Mouse (Mus musculus) CH12.LX (cell line): ENCODE measurements around the gene Gm17482. TPM values are rescaled to one million over a fixed set of nuclear protein-coding genes. Genes with fewer than 3 reads are reported as not detected.

ENCODE experiments used
- DNase-seq: peaks from one replicate; pipeline ENCODE4 v3.0.0-alpha.2; 2013; ENCODE audit errors: extremely low read depth
- H3K27ac ChIP-seq: 2 replicates; pipeline ENCODE4 v1.5.1; 2012; ENCODE audit warnings: low read depth, mild to moderate bottlenecking, control low read depth, moderate library complexity; ENCODE audit not compliant: insufficient read depth
- H3K27me3 ChIP-seq: replicated peaks from 2 replicates; pipeline ENCODE3; 2012; ENCODE audit warnings: inconsistent platforms
- H3K36me3 ChIP-seq, 2 experiments: replicated peaks in 1 of 2; 2 replicates each; pipeline versions ENCODE3 to v1.6.1; 2012; ENCODE audit warnings: inconsistent platforms in 1 of 2, low read length in 1 of 2, mild to moderate bottlenecking in 1 of 2, mixed read lengths in 1 of 2, moderate library complexity in 1 of 2; ENCODE audit not compliant: control insufficient read depth in 1 of 2, insufficient read depth in 1 of 2
- H3K4me1 ChIP-seq, 2 experiments: 2 replicates each; pipeline ENCODE4 v1.6.1; 2012; ENCODE audit warnings: inconsistent platforms in 1 of 2, moderate library complexity in 1 of 2; ENCODE audit not compliant: insufficient read depth in 2 of 2, control insufficient read depth in 1 of 2
- H3K4me2 ChIP-seq: 2 replicates; pipeline ENCODE4 v1.6.1; 2012; ENCODE audit warnings: low read depth, mild to moderate bottlenecking, control low read depth; ENCODE audit not compliant: poor library complexity, insufficient read depth, severe bottlenecking
- H3K4me3 ChIP-seq, 3 experiments: fragments of 150-350 bp in 1 of 3; sonication (generic) in 1 of 3; replicated peaks in 1 of 3; 2 replicates each; pipeline versions ENCODE3 to v1.5.1; 2011 to 2012; ENCODE audit warnings: low read depth in 2 of 3, low read length in 2 of 3, mild to moderate bottlenecking in 2 of 3, moderate library complexity in 2 of 3, control low read depth in 1 of 3, improper control_type of control experiment in 1 of 3, inconsistent platforms in 1 of 3, mixed read lengths in 1 of 3; ENCODE audit not compliant: poor library complexity in 1 of 3
- H3K79me2 ChIP-seq: replicated peaks from 2 replicates; pipeline ENCODE4 v1.6.1; 2012; ENCODE audit warnings: mild to moderate bottlenecking, moderate library complexity; ENCODE audit not compliant: control insufficient read depth, poor library complexity, insufficient read depth, severe bottlenecking; ENCODE audit errors: extremely low read depth
- H3K9ac ChIP-seq: 2 replicates; pipeline ENCODE4 v1.6.1; 2012; ENCODE audit warnings: low read depth, mild to moderate bottlenecking, control low read depth, moderate library complexity; ENCODE audit not compliant: insufficient read depth
- H3K9me3 ChIP-seq: replicated peaks from 2 replicates; pipeline ENCODE3; 2012; ENCODE audit warnings: low read length, inconsistent platforms, mixed read lengths
- CHD2 ChIP-seq: IDR thresholded peaks from 2 replicates; pipeline ENCODE4 v1.6.1; 2011; ENCODE audit warnings: low read length, improper control_type of control experiment
- CTCF ChIP-seq, 2 experiments: IDR thresholded peaks in 1 of 2; conservative IDR thresholded peaks in 1 of 2; 2 replicates each; pipeline ENCODE4 v1.5.1; 2011 to 2012; ENCODE audit warnings: low read depth in 2 of 2, low read length in 2 of 2, improper control_type of control experiment in 1 of 2, inconsistent platforms in 1 of 2, mild to moderate bottlenecking in 1 of 2, moderate library complexity in 1 of 2
- E2F4 ChIP-seq: IDR thresholded peaks from 2 replicates; pipeline ENCODE4 v1.6.1; 2011; ENCODE audit warnings: low read depth, low read length, improper control_type of control experiment; ENCODE audit not compliant: insufficient replicate concordance
- EP300 ChIP-seq: IDR thresholded peaks from 2 replicates; pipeline ENCODE4 v1.6.1; 2011; ENCODE audit warnings: low read length, improper control_type of control experiment
- ETS1 ChIP-seq: conservative IDR thresholded peaks from 2 replicates; pipeline ENCODE4 v1.6.1; 2012; ENCODE audit warnings: low read depth, mild to moderate bottlenecking, inconsistent platforms, low read length, improper control_type of control experiment, moderate library complexity
- HCFC1 ChIP-seq: IDR thresholded peaks from 2 replicates; pipeline ENCODE4 v1.6.1; 2012; ENCODE audit warnings: low read depth, mild to moderate bottlenecking, inconsistent platforms, low read length, improper control_type of control experiment
- JUND ChIP-seq: conservative IDR thresholded peaks from 2 replicates; pipeline ENCODE4 v1.6.1; 2011; ENCODE audit warnings: low read depth, low read length, improper control_type of control experiment
- MEF2A ChIP-seq: IDR thresholded peaks from 2 replicates; pipeline ENCODE4 v1.6.1; 2014; ENCODE audit warnings: low read depth, mild to moderate bottlenecking, inconsistent platforms, low read length, improper control_type of control experiment, borderline replicate concordance
- MXI1 ChIP-seq: IDR thresholded peaks from 2 replicates; pipeline ENCODE4 v1.6.1; 2011; ENCODE audit warnings: mild to moderate bottlenecking, low read depth, low read length, improper control_type of control experiment
- MYC ChIP-seq: IDR thresholded peaks from 2 replicates; pipeline ENCODE4 v1.6.1; 2011; ENCODE audit warnings: low read depth, mild to moderate bottlenecking, improper control_type of control experiment, low read length
- PAX5 ChIP-seq: IDR thresholded peaks from 2 replicates; pipeline ENCODE4 v1.6.1; 2012; ENCODE audit warnings: low read length, inconsistent platforms, mixed read lengths
- UBTF ChIP-seq: IDR thresholded peaks from 2 replicates; pipeline ENCODE4 v1.6.1; 2012; ENCODE audit warnings: low read depth, mild to moderate bottlenecking, inconsistent platforms, low read length, improper control_type of control experiment, moderate library complexity
- USF1 ChIP-seq: IDR thresholded peaks from 2 replicates; pipeline ENCODE4 v1.6.1; 2014; ENCODE audit warnings: low read depth, mild to moderate bottlenecking, inconsistent platforms, low read length, improper control_type of control experiment
- ZC3H11A ChIP-seq: IDR thresholded peaks from 2 replicates; pipeline ENCODE4 v1.6.1; 2012; ENCODE audit warnings: low read depth, mild to moderate bottlenecking, inconsistent platforms, low read length, improper control_type of control experiment
- ZNF384 ChIP-seq: IDR thresholded peaks from 2 replicates; pipeline ENCODE4 v1.6.1; 2012; ENCODE audit warnings: low read depth, low read length, improper control_type of control experiment, inconsistent platforms
- dilution Hi-C: fragments of 300-500 bp; cut with MboI; formaldehyde crosslinking; loops from 2 replicates; pipeline ENCODE4 v1.14.3; 2020; ENCODE audit warnings: low sequenced_read_pairs; ENCODE audit not compliant: extremely low pct_unique_long_range_greater_than_20kb, extremely low pct_ligation_motif_present
- in situ Hi-C: fragments of 300-500 bp; cut with MboI; formaldehyde crosslinking; loops from 3 replicates; pipeline ENCODE4 v1.14.3; 2019; ENCODE audit warnings: low sequenced_read_pairs, low pct_ligation_motif_present, low pct_unique_long_range_greater_than_20kb, mixed read lengths
- polyA plus RNA-seq: library from polyadenylated mRNA; unstranded; fragments of >175 nt; gene quantifications from 2 replicates; pipeline ENCODE4 v1.2.1, GENCODE M21; 2012; ENCODE audit warnings: low read depth; ENCODE audit not compliant: insufficient read length
- total RNA-seq, 2 experiments: library from RNA; depleted of rRNA; stranded (reverse); fragments of 300-350 nt in 1 of 2; fragments of >200 nt in 1 of 2; gene quantifications; 2 replicates each; pipeline ENCODE4 v1.2.3; 2012 to 2014

Gene Gm17482
- total RNA-seq (2012; rRNA removed) (not detected in 2 replicates), total RNA-seq (2014; rRNA removed) (not detected in 2 replicates), polyA plus RNA-seq (not detected in 2 replicates)

DNA sequence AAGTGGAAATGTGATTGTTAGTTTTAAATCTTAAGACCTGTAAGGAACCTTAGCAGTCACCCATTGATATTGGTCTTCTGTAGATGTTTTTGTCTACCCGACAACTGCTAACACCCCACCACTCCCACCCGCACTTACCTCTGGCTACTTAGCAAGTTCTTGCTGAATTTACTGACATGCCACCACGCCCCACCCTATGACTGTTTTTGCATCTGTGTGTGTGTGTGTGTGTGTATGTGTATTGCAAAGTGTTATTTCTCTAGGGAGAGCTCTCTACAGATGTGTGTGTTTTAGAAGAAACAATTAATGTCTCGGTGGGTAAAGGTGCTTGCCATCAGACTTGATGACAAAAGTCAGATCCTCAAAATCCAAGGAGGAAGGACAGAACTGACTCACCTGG, at the start of gene Gm17482:
Gm17482 (plus strand) TSS at position 301 of the 400 bp plus-strand sequence.
- TF ChIP-seq MEF2A: no peak
- no peak for TF ChIP-seq CTCF (conservative IDR thresholded peaks at IDR 0.05 in 1 of 2, IDR thresholded peaks at IDR 0.05 in 1 of 2; ENCODE audit: low read depth in 2 of 2, low read length in 2 of 2)
- no peak for TF ChIP-seq ZC3H11A
- H3K36me3 ChIP-seq: no peaks in the 10 kb centered on the region
- no peaks in the 10 kb centered on the region for H3K9me3 ChIP-seq
- no peak within 1 kb of the TSS for H3K4me2 ChIP-seq
- H3K9ac ChIP-seq: no peak within 1 kb of the TSS
- H3K79me2 ChIP-seq: no peaks in the 10 kb centered on the region
- no peak for DNase-seq
- in situ Hi-C loops: no loop called here
- dilution Hi-C loops: no loop called here
- H3K4me1 ChIP-seq: no peaks in the 10 kb centered on the region
- no peak within 1 kb of the TSS for H3K4me3 ChIP-seq
- no peaks in the 10 kb centered on the region for H3K27me3 ChIP-seq
- H3K27ac ChIP-seq: no peak within 1 kb of the TSS

DNA sequence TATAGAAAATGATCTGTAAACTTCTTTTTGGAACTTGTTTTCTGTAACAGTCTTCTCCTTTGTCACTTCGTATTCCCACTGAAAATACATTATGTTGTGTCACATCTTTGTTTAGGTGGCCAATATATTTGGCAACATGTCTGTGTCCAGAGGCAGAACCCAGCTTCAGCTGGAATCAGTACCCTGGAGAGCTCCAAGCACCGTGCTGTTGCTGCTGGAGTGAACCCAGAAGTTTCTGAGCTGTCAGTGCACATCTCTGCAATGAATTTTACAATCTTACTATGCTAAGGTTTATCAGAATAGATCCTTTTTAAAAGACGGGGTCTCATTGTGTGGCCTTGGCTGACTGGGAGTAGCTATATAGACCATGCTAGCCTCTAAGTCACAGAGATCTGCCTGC, 48.3 kb upstream of the Gm17482 start:
- no peak overlapping the region for H3K27ac ChIP-seq
- no peaks in the 10 kb centered on the region for H3K79me2 ChIP-seq
- TF ChIP-seq EP300: no peak
- TF ChIP-seq MXI1: peak; percentile 63; the same call in 1 of the 2 replicates
- no peak overlapping the region for H3K4me2 ChIP-seq
- no peak overlapping the region for H3K4me3 ChIP-seq
- H3K27me3 ChIP-seq: no peaks in the 10 kb centered on the region
- dilution Hi-C loops (no loop called here), in situ Hi-C loops (no loop called here)
- H3K36me3 ChIP-seq: no peaks in the 10 kb centered on the region
- peak; percentile 24 for DNase-seq
- H3K4me1 ChIP-seq: peaks cover 0 to 3% of the 10 kb centered on the region in 2 experiments; a peak in 2 of 4 replicates
- no peak overlapping the region for H3K9ac ChIP-seq
- H3K9me3 ChIP-seq: no peaks in the 10 kb centered on the region

DNA sequence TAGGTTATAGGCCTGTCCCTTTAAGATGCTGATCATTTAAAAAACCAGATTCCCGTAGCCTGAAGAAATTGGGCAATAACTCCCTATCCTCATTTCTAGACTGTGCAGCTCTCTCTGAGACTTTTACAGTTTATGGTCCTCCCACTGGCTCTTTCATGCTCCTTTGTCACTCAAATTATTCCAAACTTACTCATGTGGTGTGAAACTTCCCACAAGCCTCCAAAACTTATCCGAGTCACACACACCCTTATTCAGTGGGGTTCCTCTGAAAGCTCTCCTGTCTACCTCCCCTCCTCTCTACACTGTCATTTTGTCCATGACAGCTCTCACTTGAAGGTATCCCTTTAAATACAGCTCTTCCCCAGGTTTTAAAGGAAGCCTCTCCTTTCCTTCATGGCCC, 46.0 kb upstream of the Gm17482 start:
- H3K4me3 ChIP-seq: no peak overlapping the region
- DNase-seq: no peak
- dilution Hi-C loops: no loop called here
- TF ChIP-seq ZC3H11A (no peak), HCFC1 (no peak), ETS1 (no peak), MEF2A (no peak), EP300 (no peak), E2F4 (no peak), ZNF384 (no peak), PAX5 (no peak), MYC (no peak), UBTF (no peak), CHD2 (no peak), JUND (no peak), USF1 (no peak), MXI1 (no peak)
- no peaks in the 10 kb centered on the region for H3K4me1 ChIP-seq
- H3K27me3 ChIP-seq: no peaks in the 10 kb centered on the region
- H3K27ac ChIP-seq: no peak overlapping the region
- H3K9me3 ChIP-seq: no peaks in the 10 kb centered on the region
- no peaks in the 10 kb centered on the region for H3K36me3 ChIP-seq
- H3K4me2 ChIP-seq: no peak overlapping the region
- in situ Hi-C loops: no loop called here
- no peaks in the 10 kb centered on the region for H3K79me2 ChIP-seq
- no peak overlapping the region for H3K9ac ChIP-seq
